Mouse (Mus musculus) lung, postnatal 0 days (tissue): Measurements from ENCODE around the gene Tuba3b.

Experiments
- CTCF ChIP-seq: IDR thresholded peaks from 2 replicates; pipeline ENCODE4 v1.5.1; 2016; ENCODE audit warnings: antibody characterized with exemption, mild to moderate bottlenecking
- EP300 ChIP-seq: IDR thresholded peaks from 2 replicates; pipeline ENCODE4 v1.6.1; 2016; ENCODE audit warnings: antibody characterized with exemption, mild to moderate bottlenecking, control low read depth

- TF ChIP-seq CTCF (no peak), EP300 (no peak)
These were observed 23.5 kb upstream of the Tuba3b start for GRCm38 (mm10) chr6:145592036-145592435.
